38 mouse cellular contexts compared by ENCODE assay signal in genomic region chr1:152739374-152739773, GRCm38 (mm10). TPM values are rescaled to one million over a fixed set of nuclear protein-coding genes. Genes with fewer than 3 reads are reported as not detected.
"Had no signal": no experiment of that assay in that cellular context is flagged by ENCODE, and none has a peak within 500 bp of the region (broad histone marks: within the 10 kb centered on the region; RNA-seq: fewer than 3 reads in every experiment).

No protein-coding gene starts in this region.

- H3K4me2 ChIP-seq: heart, embryonic 13.5 days; hindbrain, embryonic 13.5 days; hindbrain, embryonic 15.5 days; kidney, embryonic 15.5 days; limb, embryonic 13.5 days; limb, embryonic 15.5 days; liver, embryonic 12.5 days had no signal

- H3K27ac ChIP-seq: hindbrain, embryonic 13.5 days; hindbrain, embryonic 15.5 days; hindbrain, postnatal 0 days; kidney, embryonic 15.5 days; kidney, postnatal 0 days; limb, embryonic 13.5 days; limb, embryonic 15.5 days; liver, embryonic 12.5 days; liver, embryonic 14.5 days had no signal

- H3K36me3 ChIP-seq: heart, embryonic 13.5 days; hindbrain, embryonic 13.5 days; hindbrain, embryonic 15.5 days; kidney, embryonic 15.5 days; limb, embryonic 13.5 days; limb, embryonic 15.5 days; liver, embryonic 12.5 days had no signal

- H3K9ac ChIP-seq: heart, embryonic 13.5 days; hindbrain, embryonic 13.5 days; hindbrain, embryonic 15.5 days; kidney, embryonic 15.5 days; limb, embryonic 13.5 days; limb, embryonic 15.5 days; liver, embryonic 12.5 days; liver, embryonic 14.5 days had no signal

- H3K9me3 ChIP-seq: heart, embryonic 13.5 days; hindbrain, embryonic 13.5 days; hindbrain, embryonic 15.5 days; kidney, embryonic 15.5 days; limb, embryonic 13.5 days; limb, embryonic 15.5 days; liver, embryonic 12.5 days had no signal

- ATAC-seq: hindbrain, postnatal 0 days; intestine, embryonic 16.5 days; liver, embryonic 12.5 days had no signal

- DNase-seq: gastrocnemius, postnatal 14 days; gastrocnemius, postnatal 36 days; kidney, adult 11 months; kidney, adult 2 months; kidney, adult 9 months; kidney, postnatal 14 days; kidney, postnatal 36 days; layer of hippocampus, adult 9-11 months; layer of hippocampus, postnatal 36 days; left cerebral cortex, postnatal 4 days had no signal

- H3K27me3 ChIP-seq: heart, embryonic 13.5 days; hindbrain, embryonic 13.5 days; hindbrain, embryonic 15.5 days; kidney, embryonic 15.5 days; limb, embryonic 13.5 days; limb, embryonic 15.5 days; liver, embryonic 12.5 days had no signal

- H3K4me1 ChIP-seq: hindbrain, embryonic 13.5 days; hindbrain, embryonic 15.5 days; limb, embryonic 15.5 days; liver, embryonic 12.5 days had no signal

- H3K4me3 ChIP-seq: heart, embryonic 13.5 days; hindbrain, embryonic 13.5 days; hindbrain, embryonic 15.5 days; kidney, embryonic 15.5 days; limb, embryonic 13.5 days; limb, embryonic 15.5 days; liver, embryonic 12.5 days had no signal

RNA-seq across cellular contexts. Expression of gene Apobec4, which starts 11.0 kb away (rescaled TPM):
- total RNA-seq: gastrocnemius, adult 18-20 months; gastrocnemius, adult 8-10 months; gastrocnemius, postnatal 14 days; gastrocnemius, postnatal 36 days; heart, adult 8-10 months; heart, postnatal 36 days; hematopoietic stem cell, adult 5-6 weeks; hindbrain, postnatal 0 days; layer of hippocampus, adult 18-20 months; layer of hippocampus, adult 8-10 months; layer of hippocampus, postnatal 14 days; layer of hippocampus, postnatal 36 days; left cerebral cortex, adult 18-20 months; left cerebral cortex, adult 8-10 months; left cerebral cortex, postnatal 10 days; left cerebral cortex, postnatal 25 days; left cerebral cortex, postnatal 4 days; liver, adult 2 months had no signal
- polyA plus RNA-seq: gonadal fat pad, adult 2 months; heart, embryonic 13.5 days; hindbrain, embryonic 11.5 days; hindbrain, embryonic 13.5 days; hindbrain, embryonic 15.5 days; hindbrain, postnatal 0 days; intestine, embryonic 16.5 days; kidney, adult 2 months; kidney, embryonic 15.5 days; kidney, postnatal 0 days; large intestine, adult 2 months; limb, embryonic 13.5 days; limb, embryonic 15.5 days; liver, adult 2 months; liver, embryonic 12.5 days; liver, embryonic 14.5 days; liver, embryonic 16.5 days had no signal
